Comparison of ENCODE assay signal across 8 mouse cellular contexts in the genomic region with DNA sequence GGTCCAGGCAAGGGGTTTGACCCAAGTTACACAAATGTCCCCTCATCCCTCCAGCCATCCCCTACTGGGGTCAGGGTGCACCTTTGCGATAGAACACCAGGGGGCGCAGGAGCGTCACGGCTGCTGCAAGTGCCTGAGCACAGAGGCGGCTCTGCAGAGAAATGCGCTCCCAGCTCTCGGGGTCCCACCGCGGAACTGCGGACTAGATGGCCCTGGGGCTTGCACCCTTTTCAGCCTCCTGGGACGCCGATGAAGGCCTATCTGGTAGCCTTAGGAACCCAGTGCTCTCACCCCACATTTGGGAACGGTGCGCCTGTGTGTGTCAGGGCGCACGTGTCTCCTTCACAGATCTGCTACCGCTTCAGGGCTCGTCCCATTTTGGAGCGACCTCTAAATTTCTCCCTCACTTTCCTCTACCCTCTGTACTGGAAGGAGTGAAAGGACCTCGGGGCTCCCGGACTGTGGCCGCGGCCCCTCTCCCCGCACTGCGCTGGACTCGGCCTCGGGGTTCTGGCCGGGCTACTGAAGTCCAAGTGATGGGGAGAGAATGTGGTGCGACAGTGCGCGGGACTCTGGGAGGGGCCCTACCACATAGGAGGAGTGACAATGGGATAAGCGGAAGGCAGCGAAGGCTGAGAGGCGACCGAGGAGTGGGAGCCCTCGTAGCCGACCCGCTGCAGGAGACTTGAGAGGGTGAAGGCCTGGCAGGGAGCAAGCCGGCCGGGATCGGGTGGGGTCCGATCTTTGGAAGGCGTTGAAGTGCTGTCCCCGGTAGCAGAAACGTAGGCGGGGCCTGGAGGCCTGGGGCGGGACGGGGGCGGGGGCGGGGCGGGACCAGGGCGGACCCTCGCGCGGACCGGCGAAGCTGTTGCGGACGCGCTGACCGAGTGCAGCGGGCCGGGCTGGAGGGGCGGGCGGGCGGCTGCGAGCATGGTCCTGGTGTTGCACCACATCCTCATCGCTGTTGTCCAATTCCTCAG. TPM values are rescaled to one million over a fixed set of nuclear protein-coding genes. Genes with fewer than 3 reads are reported as not detected.
DNase-seq lines count a peak whose midpoint lies in the region; ATAC-seq and TF ChIP-seq lines count a peak whose summit lies in the region.

No protein-coding gene starts in this region.

- peak overlapping the region; percentile 100 for H3K4me2 ChIP-seq in forebrain, embryonic 16.5 days (ENCODE audit: low read length)
- peak overlapping the region; percentile 99 for H3K4me2 ChIP-seq in lung, embryonic 14.5 days

- peaks cover 8% of the 10 kb centered on the region for H3K4me1 ChIP-seq in G1E (ENCODE audit: insufficient read depth, low read depth, low read length)
- H3K4me1 ChIP-seq in forebrain, embryonic 16.5 days (replicated peaks; ENCODE audit: control insufficient read depth, insufficient read depth, low read length), result 0 out of 2 replicates have a peak, but pooled peaks cover 5% of the 10 kb centered on the region
- no peaks in the 10 kb centered on the region for H3K4me1 ChIP-seq in lung, embryonic 14.5 days (ENCODE audit: insufficient read depth)
- no peaks in the 10 kb centered on the region; the same call in 1 of the 2 replicates for H3K4me1 ChIP-seq in thymus, adult 2 months (replicated peaks; ENCODE audit: control insufficient read depth, insufficient read depth, low read length)

- H3K9me3 ChIP-seq in G1E (replicated peaks), result no peaks in the 10 kb centered on the region
- no peaks in the 10 kb centered on the region for H3K9me3 ChIP-seq in forebrain, embryonic 16.5 days (ENCODE audit: control insufficient read depth, low read length)
- no peaks in the 10 kb centered on the region for H3K9me3 ChIP-seq in lung, embryonic 14.5 days (ENCODE audit: low read depth, low read length)

- no peaks in the 10 kb centered on the region for H3K36me3 ChIP-seq in G1E (replicated peaks)
- H3K36me3 ChIP-seq in forebrain, embryonic 16.5 days (ENCODE audit: control insufficient read depth, insufficient read depth), result no peaks in the 10 kb centered on the region
- no peaks in the 10 kb centered on the region for H3K36me3 ChIP-seq in lung, embryonic 14.5 days (ENCODE audit: insufficient read depth)
- no peaks in the 10 kb centered on the region for H3K36me3 ChIP-seq in thymus, adult 2 months (ENCODE audit: control insufficient read depth, insufficient read depth, low read length)

- no peak for TF ChIP-seq POLR2A in thymus, adult 2 months (IDR thresholded peaks at IDR 0.05; ENCODE audit: control insufficient read depth, extremely low read depth, insufficient read depth, low read length, poor library complexity)

- WGBS in forebrain, embryonic 16.5 days, result under 1% methylated on average over 53 of the region's 68 CpGs
- under 1% methylated on average over 66 of the region's 68 CpGs for WGBS in lung, embryonic 14.5 days
- under 1% methylated on average over 67 of the region's 68 CpGs for WGBS in thymus, adult 2 months

- no peak overlapping the region for H3K27ac ChIP-seq in forebrain, embryonic 16.5 days (ENCODE audit: low read length)
- H3K27ac ChIP-seq in layer of hippocampus, adult 2 months, result peak overlapping the region; percentile 86
- no peak overlapping the region for H3K27ac ChIP-seq in lung, embryonic 14.5 days (ENCODE audit: low read depth)
- H3K27ac ChIP-seq in thymus, adult 2 months (ENCODE audit: control insufficient read depth, insufficient read depth, low read length), result no peak overlapping the region

- ATAC-seq in G1E (ENCODE audit: extremely low read depth, insufficient number of reproducible peaks, low FRiP score, poor library complexity, severe bottlenecking), result peak; percentile 28; the same call in 1 of the 2 replicates
- ATAC-seq in forebrain, embryonic 16.5 days, result peak; percentile 87
- peak; percentile 88 for ATAC-seq in lung, embryonic 14.5 days (ENCODE audit: insufficient read depth)
- ATAC-seq in neutrophil, adult 5-6 weeks (ENCODE audit: extremely low read depth, insufficient number of reproducible peaks, low FRiP score, poor library complexity, severe bottlenecking), result peak; percentile 74

- peak; percentile 89 for TF ChIP-seq CTCF in G1E (IDR thresholded peaks at IDR 0.05; ENCODE audit: low read depth, low read length)
- peak; percentile 99 for TF ChIP-seq CTCF in layer of hippocampus, adult 2 months (conservative IDR thresholded peaks at IDR 0.05)
- peak; percentile 99 for TF ChIP-seq CTCF in lung, embryonic 14.5 days (IDR thresholded peaks at IDR 0.05; ENCODE audit: low read depth)
- TF ChIP-seq CTCF in thymus, adult 2 months (IDR thresholded peaks at IDR 0.05; ENCODE audit: borderline replicate concordance, control insufficient read depth, extremely low read depth, insufficient read depth, low read length, poor library complexity), result peak; percentile 95

- H3K9ac ChIP-seq in forebrain, embryonic 16.5 days (replicated peaks; ENCODE audit: low read depth, low read length), result peak overlapping the region; percentile 64
- H3K9ac ChIP-seq in lung, embryonic 14.5 days, result peak overlapping the region; percentile 26

- H3K4me3 ChIP-seq in G1E (ENCODE audit: low read depth, low read length), result peak overlapping the region; percentile 51; the same call in 1 of the 2 replicates
- peak overlapping the region; percentile 62 for H3K4me3 ChIP-seq in forebrain, embryonic 16.5 days (replicated peaks; ENCODE audit: low read length)
- peak overlapping the region; percentile 67 for H3K4me3 ChIP-seq in layer of hippocampus, adult 2 months
- H3K4me3 ChIP-seq in lung, embryonic 14.5 days (ENCODE audit: low read depth, low read length), result peak overlapping the region; percentile 54
- H3K4me3 ChIP-seq in thymus, adult 2 months (ENCODE audit: control insufficient read depth, insufficient read depth, low read length), result peak overlapping the region; percentile 37

- peak; percentile 79 for DNase-seq in G1E (ENCODE audit: low spot score)
- DNase-seq in cerebellum, adult 11-12 months, result peak; percentile 60
- DNase-seq in heart, postnatal 4 days, result peak; percentile 95
- peak; percentile 74 to 95 for DNase-seq in layer of hippocampus, adult 2 months (ENCODE audit: low spot score in 2 of 2)
- peak; percentile 93 for DNase-seq in lung, embryonic 14.5 days
- peak; percentile 89 for DNase-seq in thymus, adult 2 months

- peaks cover 33% of the 10 kb centered on the region for H3K27me3 ChIP-seq in G1E (ENCODE audit: insufficient read depth, low read length)
- H3K27me3 ChIP-seq in forebrain, embryonic 16.5 days (replicated peaks; ENCODE audit: control insufficient read depth, insufficient read depth, low read length), result no peaks in the 10 kb centered on the region
- peaks cover 19% of the 10 kb centered on the region; the same call in 1 of the 2 replicates for H3K27me3 ChIP-seq in lung, embryonic 14.5 days (ENCODE audit: insufficient read depth, low read length)
- H3K27me3 ChIP-seq in thymus, adult 2 months (ENCODE audit: control insufficient read depth, insufficient read depth, low read length), result no peaks in the 10 kb centered on the region; the same call in 1 of the 2 replicates

RNA-seq across cellular contexts. Expression of a gene that starts 29.2 kb away (rescaled TPM):
- not detected in 2 replicates for total RNA-seq in G1E (2014; fragmentation: Nextera tagmentation)
- total RNA-seq in G1E (2017), result 0.12 and 0.55 TPM in 2 replicates
- not detected in 2 replicates for polyA plus RNA-seq in G1E (2012)
- polyA plus RNA-seq in forebrain, embryonic 16.5 days (2015; fragmentation: Nextera tagmentation; extraction: Ambion mirVana), result 55.9 and 58.6 TPM in 2 replicates
- 10 to 100 TPM; 42.4 to 42.8 TPM for total RNA-seq in heart, postnatal 4 days (2021)
- 100 to 1,000 TPM; 300 to 318 TPM for total RNA-seq in layer of hippocampus, adult 2 months (2021)
- 14.3 and 29.3 TPM in 2 replicates for polyA plus RNA-seq in lung, embryonic 14.5 days (2014; fragmentation: Nextera tagmentation; extraction: Ambion mirVana)
- total RNA-seq in neutrophil, adult 5-6 weeks (2017), result 56.0 and 68.1 TPM in 2 replicates
- 8.2 and 12.0 TPM in 2 replicates for polyA plus RNA-seq in thymus, adult 2 months (2012; rRNA removed)

RNA-seq across cellular contexts. Expression of a gene that starts 40.0 kb away (rescaled TPM):
- not detected in 2 replicates for total RNA-seq in G1E (2014; fragmentation: Nextera tagmentation)
- not detected in 2 replicates for total RNA-seq in G1E (2017)
- polyA plus RNA-seq in G1E (2012), result 0.02 and 0.03 TPM in 2 replicates
- not detected in 2 replicates for polyA plus RNA-seq in forebrain, embryonic 16.5 days (2015; fragmentation: Nextera tagmentation; extraction: Ambion mirVana)
- total RNA-seq in heart, postnatal 4 days (2021), result 1 to 10 TPM in 1 of 2 experiments, not detected in 1; 7.4 TPM
- 1 to 10 TPM in 1 of 2 experiments, not detected in 1; 2.4 TPM for total RNA-seq in layer of hippocampus, adult 2 months (2021)
- 12.2 TPM in 1 of 2 replicates, not detected in the other for polyA plus RNA-seq in lung, embryonic 14.5 days (2014; fragmentation: Nextera tagmentation; extraction: Ambion mirVana)
- 7.8 and 27.3 TPM in 2 replicates for total RNA-seq in neutrophil, adult 5-6 weeks (2017)
- 0.60 TPM in 1 of 2 replicates, not detected in the other for polyA plus RNA-seq in thymus, adult 2 months (2012; rRNA removed)

Comparison
In these comparisons a context has a peak if more than half of its experiments do, and no peak if none do; other contexts are left out.
1. ATAC-seq: peak in every context shown above with its lines; median percentile 88 in lung, embryonic 14.5 days; 87 in forebrain, embryonic 16.5 days; 74 in neutrophil, adult 5-6 weeks; 28 in G1E.
2. RNA of a gene that starts 29.2 kb away (total RNA-seq): 300 to 318 TPM in layer of hippocampus, adult 2 months, 56.0 to 68.1 TPM in neutrophil, adult 5-6 weeks and 42.4 to 42.8 TPM in heart, postnatal 4 days; 0.12 to 0.55 TPM in G1E; every median in the first group is over 10 times any median in the second.
3. Peak in every context shown above with its lines, with median percentiles within 50 percentile points of each other: DNase-seq, H3K4me3 ChIP-seq and CTCF ChIP-seq.